ENCODE assay signal across 25 mouse cellular contexts in the genomic region with DNA sequence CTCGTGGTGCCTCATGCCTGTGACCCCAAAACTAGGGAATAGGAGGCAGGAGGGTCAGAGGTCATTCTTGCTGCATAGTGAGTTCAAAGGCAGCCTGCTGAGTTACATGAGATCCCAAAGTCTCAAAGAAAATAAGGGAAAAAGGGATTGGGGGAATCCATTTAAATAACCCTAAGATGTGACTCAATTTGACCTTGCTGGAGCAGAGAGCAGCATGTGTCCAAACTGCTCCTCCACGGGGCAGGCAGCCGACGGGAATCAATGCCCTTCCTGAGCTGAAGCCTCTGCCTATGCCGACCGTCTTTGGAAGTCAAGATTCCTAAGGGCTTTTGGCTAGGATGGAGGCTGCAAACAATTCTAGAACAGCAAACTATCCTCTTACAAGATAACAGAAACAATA. TPM values are rescaled to one million over a fixed set of nuclear protein-coding genes. Genes with fewer than 3 reads are reported as not detected.
DNase-seq lines count a peak whose midpoint lies in the region; ATAC-seq lines count a peak whose summit lies in the region.
"Had no signal": no experiment of that assay in that cellular context is flagged by ENCODE, and none has a peak within 500 bp of the region (broad histone marks: within the 10 kb centered on the region; RNA-seq: fewer than 3 reads in every experiment).

No protein-coding gene starts in this region.

- no peaks in the 10 kb centered on the region for H3K4me1 ChIP-seq in midbrain, embryonic 11.5 days (ENCODE audit: control insufficient read depth, insufficient read depth, low read length)
- peaks cover 8% of the 10 kb centered on the region for H3K4me1 ChIP-seq in midbrain, embryonic 10.5 days
- peaks cover 5% of the 10 kb centered on the region; the same call in 1 of the 2 replicates for H3K4me1 ChIP-seq in heart, embryonic 12.5 days (replicated peaks)
- H3K4me1 ChIP-seq: embryonic facial prominence, embryonic 13.5 days; embryonic facial prominence, embryonic 15.5 days; forebrain, embryonic 12.5 days had no signal

- H3K4me3 ChIP-seq in midbrain, embryonic 11.5 days (ENCODE audit: low read depth, low read length): no peak overlapping the region
- no peak overlapping the region for H3K4me3 ChIP-seq in midbrain, embryonic 10.5 days
- no peak overlapping the region for H3K4me3 ChIP-seq in heart, embryonic 12.5 days
- H3K4me3 ChIP-seq: embryonic facial prominence, embryonic 13.5 days; embryonic facial prominence, embryonic 15.5 days; erythroblast, embryonic 14.5 days; forebrain, embryonic 10.5 days; forebrain, embryonic 12.5 days had no signal

- no peaks in the 10 kb centered on the region for H3K9me3 ChIP-seq in midbrain, embryonic 11.5 days (ENCODE audit: control insufficient read depth, low read length)
- H3K9me3 ChIP-seq in midbrain, embryonic 10.5 days (replicated peaks): no peaks in the 10 kb centered on the region
- no peaks in the 10 kb centered on the region for H3K9me3 ChIP-seq in heart, embryonic 12.5 days (replicated peaks)
- H3K9me3 ChIP-seq: embryonic facial prominence, embryonic 13.5 days; embryonic facial prominence, embryonic 15.5 days; forebrain, embryonic 10.5 days; forebrain, embryonic 12.5 days; G1E had no signal

- H3K36me3 ChIP-seq in midbrain, embryonic 11.5 days (ENCODE audit: control insufficient read depth, insufficient read depth, low read length): no peaks in the 10 kb centered on the region; the same call in 1 of the 2 replicates
- H3K36me3 ChIP-seq in midbrain, embryonic 10.5 days: peaks cover 24% of the 10 kb centered on the region
- peaks cover 17% of the 10 kb centered on the region for H3K36me3 ChIP-seq in heart, embryonic 12.5 days

- DNase-seq in embryo, embryonic 11 days: peak; percentile 9
- DNase-seq in embryo, embryonic 9.5 days (ENCODE audit: extremely low spot score): no peak
- peak; percentile 75 for DNase-seq in midbrain, embryonic 11.5 days (ENCODE audit: low spot score, missing footprints)
- no peak for DNase-seq in midbrain, embryonic 10.5 days (ENCODE audit: low spot score)
- DNase-seq in R1 (ENCODE audit: low read depth, low spot score): peak; percentile 67
- no peak for DNase-seq in adrenal gland, adult 8-10 months
- DNase-seq: adrenal gland, postnatal 10 days; adrenal gland, postnatal 25 days; cerebellum, adult 11 months; cerebellum, adult 18-20 months; cerebellum, adult 8-10 months; cerebellum, adult 9-11 months; cerebellum, postnatal 14 days; cerebellum, postnatal 36 days had no signal

- WGBS in midbrain, embryonic 11.5 days: 32% methylated on average over 6 of the region's 6 CpGs
- 37% methylated on average over 6 of the region's 6 CpGs for WGBS in midbrain, embryonic 10.5 days
- WGBS in heart, embryonic 12.5 days: 60% methylated on average over 6 of the region's 6 CpGs

- no peak overlapping the region for H3K4me2 ChIP-seq in midbrain, embryonic 11.5 days
- H3K4me2 ChIP-seq in heart, embryonic 12.5 days: no peak overlapping the region
- H3K4me2 ChIP-seq: embryonic facial prominence, embryonic 13.5 days; embryonic facial prominence, embryonic 15.5 days; forebrain, embryonic 12.5 days had no signal

- no peak overlapping the region for H3K27ac ChIP-seq in midbrain, embryonic 11.5 days (ENCODE audit: low read depth, low read length)
- H3K27ac ChIP-seq in midbrain, embryonic 10.5 days (replicated peaks): no peak overlapping the region
- H3K27ac ChIP-seq in heart, embryonic 12.5 days (ENCODE audit: poor library complexity, severe bottlenecking): no peak overlapping the region
- H3K27ac ChIP-seq: embryonic facial prominence, embryonic 13.5 days; embryonic facial prominence, embryonic 15.5 days; forebrain, embryonic 10.5 days; forebrain, embryonic 12.5 days had no signal

- H3K9ac ChIP-seq in midbrain, embryonic 11.5 days (ENCODE audit: low read length): no peak overlapping the region
- H3K9ac ChIP-seq in heart, embryonic 12.5 days: no peak overlapping the region
- H3K9ac ChIP-seq: embryonic facial prominence, embryonic 13.5 days; embryonic facial prominence, embryonic 15.5 days; forebrain, embryonic 12.5 days had no signal

- ATAC-seq in midbrain, embryonic 11.5 days (ENCODE audit: low FRiP score): no peak
- no peak for ATAC-seq in heart, embryonic 12.5 days (ENCODE audit: insufficient number of reproducible peaks, low FRiP score)
- ATAC-seq: activated CD4-positive, CD25-positive, alpha-beta regulatory T cell, adult 4 months; forebrain, embryonic 14.5 days; forebrain, embryonic 16.5 days; Patski had no signal

- H3K27me3 ChIP-seq in midbrain, embryonic 11.5 days (ENCODE audit: control insufficient read depth, insufficient read depth, low read length): no peaks in the 10 kb centered on the region
- H3K27me3 ChIP-seq in midbrain, embryonic 10.5 days (ENCODE audit: low read depth, poor library complexity, severe bottlenecking): no peaks in the 10 kb centered on the region
- no peaks in the 10 kb centered on the region for H3K27me3 ChIP-seq in heart, embryonic 12.5 days (replicated peaks)
- H3K27me3 ChIP-seq: embryonic facial prominence, embryonic 13.5 days; embryonic facial prominence, embryonic 15.5 days; forebrain, embryonic 12.5 days; Patski had no signal

RNA-seq across cellular contexts. Expression of gene Uri1, which starts 39.9 kb away (rescaled TPM):
- 47.9 and 50.6 TPM in 2 replicates for polyA plus RNA-seq in midbrain, embryonic 11.5 days (2014; fragmentation: Nextera tagmentation; extraction: Ambion mirVana)
- 43.6 and 44.2 TPM in 2 replicates for polyA plus RNA-seq in midbrain, embryonic 10.5 days (2016; fragmentation: Nextera tagmentation; extraction: Ambion mirVana)
- polyA plus RNA-seq in heart, embryonic 12.5 days (2016; fragmentation: Nextera tagmentation; extraction: Ambion mirVana): 43.5 and 44.2 TPM in 2 replicates
- 10 to 100 TPM; 45.6 to 62.5 (median 52.0) TPM for total RNA-seq in adrenal gland, adult 8-10 months (2022)

Comparison
In these comparisons a context has a peak if more than half of its experiments do, and no peak if none do; other contexts are left out.
1. DNase-seq: peak in embryo, embryonic 11 days (single experiment), midbrain, embryonic 11.5 days (single experiment) and R1 (single experiment); none in embryo, embryonic 9.5 days (single experiment), midbrain, embryonic 10.5 days (single experiment) and adrenal gland, adult 8-10 months (single experiment).